Mouse (Mus musculus) T-helper 1 cell (primary cell): Measurements from ENCODE around the gene Lypla2.
"Not testable (repeated sequence)": the region's sequence is repeated elsewhere in the genome, so short reads cannot be mapped to it uniquely, and the experiment has no call there.

ENCODE experiments used
- in situ Hi-C: fragments of 300-600 bp; cut with MboI, MseI; formaldehyde crosslinking; loops from one replicate; pipeline ENCODE4 v1.15.1; 2025; ENCODE audit warnings: high pct_unique_total_duplicates

The Lypla2 gene

DNA sequence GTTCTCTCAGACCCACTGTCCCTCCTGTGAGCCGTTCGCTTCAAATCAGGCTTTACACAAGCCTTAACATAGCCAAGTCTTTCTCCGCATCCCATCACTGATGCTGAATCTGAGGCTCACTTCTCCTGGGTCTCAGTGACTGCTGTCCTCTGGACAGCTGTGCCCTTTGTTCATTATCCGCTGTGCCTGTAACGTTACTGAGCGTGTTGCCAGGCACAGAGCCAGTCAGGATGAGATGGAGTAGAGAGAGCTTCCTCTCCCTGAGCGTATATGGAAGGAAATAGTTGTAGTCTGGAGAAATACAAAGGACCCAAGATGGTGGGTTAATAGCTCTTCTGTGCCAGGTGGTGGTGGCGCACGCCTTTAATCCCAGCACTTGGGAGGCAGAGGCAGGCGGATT lies 23.0 kb downstream of the Lypla2 start:
- in situ Hi-C loops: no loop called here

- in situ Hi-C loops: no loop called here
These were observed 24.3 kb downstream of the Lypla2 start for GRCm38 (mm10) chr4:135948142-135948541.

DNA sequence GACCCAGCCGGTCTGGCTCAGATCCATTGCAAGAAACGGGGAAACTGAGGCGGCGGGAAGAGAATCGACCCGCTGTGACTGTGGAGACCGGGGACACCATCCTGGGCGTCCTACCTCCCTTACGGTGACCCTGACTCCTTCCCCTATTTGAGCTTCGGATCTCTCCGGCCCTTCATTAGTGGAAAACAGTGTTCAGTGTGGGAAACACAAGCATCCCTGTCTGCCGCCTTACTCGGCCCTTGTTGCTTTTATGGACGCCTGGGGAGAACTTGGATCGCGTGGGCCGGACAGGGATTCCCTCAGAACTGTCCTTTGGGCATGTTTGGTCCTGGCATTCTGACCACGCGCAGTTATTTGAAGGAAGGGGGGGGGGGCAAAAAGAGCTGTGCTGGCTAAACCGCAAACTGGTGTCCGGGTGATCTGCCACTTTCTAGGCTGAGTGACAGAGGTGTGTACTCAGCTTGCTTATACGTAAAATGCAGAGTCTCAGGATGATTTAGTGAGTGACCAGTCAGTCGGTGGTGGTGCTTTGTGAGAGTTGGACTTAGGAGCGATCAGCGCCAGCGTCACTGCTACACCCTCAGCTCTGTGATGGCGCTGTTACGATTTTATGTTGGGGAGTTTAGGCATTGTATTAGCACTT lies 25.6 kb downstream of the Lypla2 start:
- in situ Hi-C loops: no loop called here

- in situ Hi-C loops: no loop called here
These were observed 26.2 kb downstream of the Lypla2 start, which contains the start of gene Hmgcl for GRCm38 (mm10) chr4:135946278-135946658. Gene Hmgcl, plus strand, starts transcription at chr4:135946448.

DNA sequence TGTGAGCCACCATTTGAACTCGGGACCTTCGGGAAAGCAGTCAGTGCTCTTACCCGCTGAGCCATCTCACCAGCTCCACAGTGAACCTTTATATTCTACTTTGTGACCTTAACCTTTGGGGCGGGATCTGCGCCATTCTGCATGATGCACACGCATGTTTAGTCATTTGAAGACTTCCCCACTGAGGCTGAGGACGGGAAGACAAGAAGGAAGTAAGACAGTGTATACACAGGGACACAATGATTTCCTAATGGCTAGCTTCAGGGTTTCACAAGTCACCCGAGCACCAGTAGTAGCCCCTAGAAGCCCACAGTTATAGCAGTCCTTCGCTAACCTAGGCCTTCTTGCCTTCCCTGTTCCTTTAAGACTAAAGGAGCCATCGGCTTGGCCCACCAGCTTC lies 26.7 kb downstream of the Lypla2 start:
- in situ Hi-C loops: no loop called here

DNA sequence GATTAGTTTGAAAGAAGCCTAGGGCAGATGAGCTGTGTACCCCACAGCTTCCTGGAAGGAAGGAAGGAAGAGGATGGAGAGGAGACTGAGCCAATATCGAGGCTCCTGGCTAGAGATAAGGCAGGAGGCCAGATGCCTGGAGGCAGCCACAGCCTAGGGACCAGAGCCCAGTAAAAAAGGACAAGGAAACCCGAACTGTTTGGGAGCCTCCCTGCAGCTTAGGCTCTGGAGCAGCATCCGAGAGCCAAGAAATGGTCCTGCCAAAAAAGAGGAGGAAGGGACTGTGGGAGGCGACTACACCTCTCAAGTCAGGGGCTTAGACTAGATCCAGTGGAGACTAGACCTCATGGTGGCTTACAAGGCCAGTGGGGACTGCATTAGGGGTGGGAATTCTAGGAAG lies 29.0 kb downstream of the Lypla2 start:
- in situ Hi-C loops: no loop called here

GRCm38 (mm10) chr4:135942193-135942592 lies 30.2 kb downstream of the Lypla2 start:
- in situ Hi-C loops: no loop called here

GRCm38 (mm10) chr4:135941026-135941425 lies 31.4 kb downstream of the Lypla2 start:
- in situ Hi-C loops: not testable (repeated sequence)

GRCm38 (mm10) chr4:135938858-135939257 lies 33.6 kb downstream of the Lypla2 start:
- in situ Hi-C loops: loop anchor here (5.0 kb wide), 1 partner anchor 137 kb away; no protein-coding TSS in a partner anchor

DNA sequence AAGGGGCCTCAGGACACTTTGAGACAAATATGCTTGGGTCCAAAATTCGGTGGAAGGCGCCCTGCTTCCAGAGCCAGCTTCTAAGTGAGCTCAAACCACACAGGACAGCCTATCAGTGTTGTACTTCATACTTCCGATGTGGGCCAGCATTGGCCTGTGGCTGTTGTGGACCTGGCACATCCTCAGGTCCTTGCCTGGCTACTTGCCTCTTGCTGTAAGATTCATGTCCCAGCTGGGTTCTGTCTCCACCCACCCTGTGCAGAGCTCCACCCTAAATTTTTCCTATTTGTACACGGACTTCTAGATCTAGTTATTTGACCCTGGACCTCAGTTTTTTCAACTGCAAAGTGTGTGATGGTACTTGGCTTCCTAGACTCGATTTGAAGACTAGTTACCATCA lies 36.9 kb downstream of the Lypla2 start:
- in situ Hi-C loops: loop anchor here (5.0 kb wide), 1 partner anchor 133 kb away; no protein-coding TSS in a partner anchor

- in situ Hi-C loops: loop anchor here (5.0 kb wide), 1 partner anchor 133 kb away; no protein-coding TSS in a partner anchor
These were observed 37.5 kb downstream of the Lypla2 start for GRCm38 (mm10) chr4:135934708-135935500.

- in situ Hi-C loops: no loop called here
These were observed 40.6 kb downstream of the Lypla2 start for GRCm38 (mm10) chr4:135931832-135932231.

- in situ Hi-C loops: no loop called here
These were observed 42.2 kb downstream of the Lypla2 start for GRCm38 (mm10) chr4:135930239-135930638.

- in situ Hi-C loops: loop anchor here (5.0 kb wide), 1 partner anchor 43 kb away; no protein-coding TSS in a partner anchor
These were observed 42.6 kb downstream of the Lypla2 start for GRCm38 (mm10) chr4:135929828-135930227.

DNA sequence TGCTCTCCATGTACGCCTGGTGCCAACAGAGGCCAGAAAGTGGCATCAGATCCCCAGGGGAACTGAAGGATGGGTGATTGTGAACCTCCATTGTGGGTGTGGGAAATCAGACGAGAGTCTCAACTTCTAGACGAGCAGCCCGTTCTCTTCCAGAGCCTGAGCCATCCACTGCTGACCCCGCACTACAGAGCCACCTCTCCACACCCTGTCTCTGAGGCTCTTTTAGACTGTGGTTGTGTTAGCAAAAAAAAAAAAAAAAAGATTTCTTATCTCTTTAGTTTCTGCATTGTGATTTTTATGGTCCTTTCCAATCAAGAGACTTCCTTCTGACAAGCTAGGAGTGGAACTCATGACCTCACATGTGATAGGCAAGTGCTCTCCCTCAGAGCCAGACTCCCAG lies 43.0 kb downstream of the Lypla2 start:
- in situ Hi-C loops: loop anchor here (5.0 kb wide), 1 partner anchor 42 kb away; no protein-coding TSS in a partner anchor

DNA sequence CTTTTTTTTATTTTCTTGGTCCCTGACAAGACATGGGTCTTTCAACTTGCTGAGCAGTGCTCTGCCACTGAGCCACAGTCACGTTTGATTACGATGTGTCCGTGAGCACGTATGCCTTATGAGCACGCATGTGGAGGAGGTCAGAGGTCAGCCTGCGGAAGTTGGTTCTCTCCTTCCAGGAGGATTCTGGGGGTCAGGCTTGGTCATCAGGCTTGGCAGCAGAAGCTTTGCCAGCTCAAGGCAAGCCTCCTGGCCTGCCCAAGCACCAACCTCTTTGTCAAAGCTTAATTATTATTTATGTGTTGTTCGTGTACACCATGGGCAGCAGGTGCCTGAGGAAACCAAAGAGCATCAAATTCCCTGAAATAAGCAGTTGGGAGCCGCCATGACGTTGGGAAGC lies 44.0 kb downstream of the Lypla2 start:
- in situ Hi-C loops: loop anchor here (5.0 kb wide), 1 partner anchor 41 kb away; no protein-coding TSS in a partner anchor

DNA sequence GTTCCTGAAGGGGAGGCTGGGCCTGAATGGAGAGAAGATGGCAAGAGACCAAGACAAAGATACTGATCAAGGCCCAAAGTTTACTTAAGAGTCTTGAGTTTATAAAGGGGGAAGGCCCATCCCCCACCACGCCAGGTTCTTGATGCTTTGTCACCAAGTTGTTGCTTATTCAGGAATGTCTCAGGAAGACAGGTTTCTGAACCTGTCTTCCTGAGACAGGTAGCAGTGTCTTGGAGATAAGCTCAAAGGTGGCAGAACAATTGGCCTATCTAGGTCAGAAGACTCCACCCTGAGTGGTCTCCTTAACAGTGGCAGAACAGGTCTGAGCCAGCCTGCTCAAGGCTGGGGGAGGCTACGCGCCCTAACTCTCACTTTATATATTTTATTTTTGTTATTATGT lies 45.6 kb downstream of the Lypla2 start:
- in situ Hi-C loops: loop anchor here (5.0 kb wide), 1 partner anchor 40 kb away; no protein-coding TSS in a partner anchor

DNA sequence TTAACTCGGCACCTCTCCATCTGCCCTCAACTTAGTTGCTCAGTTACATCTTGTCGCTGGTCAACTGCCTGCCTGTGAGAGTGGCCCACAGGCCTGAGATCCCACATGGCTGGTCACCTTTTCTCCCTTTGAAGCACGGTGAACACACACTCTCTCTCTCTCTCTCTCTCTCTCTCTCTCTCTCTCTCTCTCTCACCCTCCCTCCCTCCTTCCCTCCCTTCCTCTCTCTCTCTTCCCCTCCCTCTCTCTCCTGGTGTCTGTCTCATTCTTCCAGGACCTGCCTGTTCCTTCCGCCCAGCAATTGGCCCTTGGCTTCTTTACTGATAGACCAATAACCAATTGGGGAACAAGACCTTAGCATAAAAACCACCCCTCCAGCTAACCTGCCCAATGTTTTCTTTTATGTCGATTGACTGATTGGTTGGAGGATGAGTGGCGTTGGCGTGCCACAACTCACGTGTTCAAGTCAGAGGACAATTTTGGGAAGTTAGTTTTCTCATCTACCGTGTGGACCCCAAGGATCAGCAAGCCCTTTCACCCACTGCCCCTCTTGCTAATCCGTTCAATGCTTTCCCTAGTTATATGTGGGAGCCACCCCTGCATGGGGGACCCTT lies 46.1 kb downstream of the Lypla2 start:
- in situ Hi-C loops: loop anchor here (5.0 kb wide), 1 partner anchor 39 kb away; no protein-coding TSS in a partner anchor

DNA sequence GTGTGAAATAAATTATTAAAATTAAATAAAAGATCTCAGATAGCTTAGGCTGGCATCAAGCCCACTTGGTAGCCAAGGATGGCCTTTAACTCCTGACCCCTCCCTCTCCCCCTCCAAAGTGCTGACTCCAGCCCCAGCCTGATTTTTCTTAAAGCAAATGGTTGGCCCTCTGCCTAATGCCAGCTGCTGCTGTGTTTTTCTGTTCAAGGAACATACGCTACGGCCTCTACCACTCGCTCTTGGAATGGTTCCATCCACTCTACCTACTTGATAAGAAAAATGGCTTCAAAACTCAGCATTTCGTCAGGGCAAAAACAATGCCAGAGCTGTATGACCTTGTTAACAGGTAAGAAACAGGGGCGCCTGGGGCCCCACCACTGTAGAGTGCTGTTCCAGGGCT lies 47.1 kb downstream of the Lypla2 start:
- in situ Hi-C loops: loop anchor here (5.0 kb wide), 1 partner anchor 38 kb away; no protein-coding TSS in a partner anchor

DNA sequence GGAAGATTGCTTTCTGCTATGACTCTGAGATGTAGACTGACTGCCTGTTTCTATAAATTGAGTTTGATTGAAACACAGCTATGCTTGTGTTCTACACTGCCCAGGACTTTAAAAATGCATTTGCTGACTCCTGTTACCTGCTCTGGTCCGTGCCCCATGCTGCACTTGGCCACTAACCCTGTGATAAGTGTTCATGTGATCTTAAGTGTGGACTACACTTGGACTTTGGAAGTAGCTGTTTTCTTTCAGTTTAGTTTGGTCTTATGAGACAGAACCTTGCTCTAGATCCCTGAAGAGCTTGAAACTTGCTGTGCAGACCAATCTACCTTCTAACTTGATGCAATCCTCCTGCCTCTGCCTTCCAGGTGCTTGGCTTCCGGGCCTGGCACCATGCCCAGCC lies 48.0 kb downstream of the Lypla2 start:
- in situ Hi-C loops: no loop called here

- in situ Hi-C loops: no loop called here
These were observed 50.2 kb downstream of the Lypla2 start for GRCm38 (mm10) chr4:135922190-135922589.
